Mouse (Mus musculus) G1E-ER4 (cell line): ENCODE measurements around the gene Gbx1. TPM values are rescaled to one million over a fixed set of nuclear protein-coding genes. Genes with fewer than 3 reads are reported as not detected.

ENCODE experiments used
- GATA1 ChIP-seq: IDR thresholded peaks from one replicate; pipeline ENCODE4 v1.8.0; 2012; ENCODE audit warnings: low read length, inconsistent platforms
- polyA plus RNA-seq: library from polyadenylated mRNA; stranded (reverse); fragments of >175 nt; gene quantifications from 2 replicates; pipeline ENCODE4 v1.2.3, GENCODE M21; 2012

The Gbx1 gene
- polyA plus RNA-seq, 1 experiment = 0.01 TPM

DNA sequence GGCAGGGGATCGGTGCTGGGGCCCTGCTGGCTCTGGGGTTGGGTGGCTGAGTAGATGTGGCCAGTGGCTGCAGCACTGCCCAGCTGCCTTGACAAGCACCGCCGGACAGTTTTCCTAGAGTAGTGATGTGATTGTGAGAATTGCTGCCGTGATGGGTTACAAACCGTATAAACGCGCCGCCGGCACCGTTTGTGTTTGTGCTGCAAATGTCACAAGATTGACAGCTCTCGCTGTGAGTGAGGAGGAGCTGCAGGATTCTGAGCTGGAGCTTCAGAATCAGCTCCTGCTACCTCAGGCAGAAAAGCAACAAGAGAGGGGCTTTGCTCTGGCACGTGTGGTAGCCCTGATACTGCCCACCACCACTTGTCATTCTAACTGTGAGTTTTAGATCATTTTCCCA lies 60.2 kb downstream of the Gbx1 start:
- TF ChIP-seq GATA1 = no peak

GRCm38 (mm10) chr5:24455613-24456012 lies 71.4 kb downstream of the Gbx1 start:
- TF ChIP-seq GATA1 = no peak

DNA sequence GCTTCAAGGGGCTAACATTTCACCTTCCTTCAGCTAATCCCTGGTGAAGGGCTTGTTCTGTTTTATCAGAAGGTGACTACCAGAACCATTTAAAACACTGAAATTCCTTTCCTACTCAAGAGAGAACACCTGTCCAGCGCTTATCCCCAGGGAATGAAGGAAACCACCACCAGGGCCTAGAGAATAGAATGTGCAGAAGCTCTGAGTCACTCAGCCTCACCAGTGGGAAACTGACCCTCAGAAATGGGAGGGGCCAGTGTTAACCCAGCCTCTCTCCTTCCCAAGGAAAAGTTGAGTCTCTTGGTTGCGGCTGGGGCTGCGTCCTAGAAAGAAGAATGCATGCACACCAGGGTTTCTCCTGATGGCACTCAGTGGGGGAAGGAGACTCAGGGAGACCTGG lies 71.9 kb downstream of the Gbx1 start:
- TF ChIP-seq GATA1 = no peak

GRCm38 (mm10) chr5:24453985-24454303 lies 73.1 kb downstream of the Gbx1 start:
- TF ChIP-seq GATA1 = no peak

GRCm38 (mm10) chr5:24453283-24453984 lies 73.6 kb downstream of the Gbx1 start:
- TF ChIP-seq GATA1 = no peak

Other genes with a start within 250 kb of the Gbx1 start
- gene Kcnh2, start 175.6 kb downstream of the Gbx1 start, polyA plus RNA-seq = 4.0 and 4.3 TPM in 2 replicates
- gene Nos3, start 162.4 kb downstream of the Gbx1 start, polyA plus RNA-seq = 0.06 and 0.15 TPM in 2 replicates
- 0.17 and 0.25 TPM in 2 replicates for gene Atg9b, start 135.1 kb downstream of the Gbx1 start, polyA plus RNA-seq
- gene Abcb8, start 133.5 kb downstream of the Gbx1 start, polyA plus RNA-seq = 59.9 and 60.9 TPM in 2 replicates
- gene Asic3, start 113.8 kb downstream of the Gbx1 start, polyA plus RNA-seq = 0.08 TPM in 1 of 2 replicates, not detected in the other
- 14.3 and 19.4 TPM in 2 replicates for gene Cdk5, start 103.7 kb downstream of the Gbx1 start, polyA plus RNA-seq
- 22.8 and 24.1 TPM in 2 replicates for gene Slc4a2, start 103.4 kb downstream of the Gbx1 start, polyA plus RNA-seq
- gene Fastk, start 81.9 kb downstream of the Gbx1 start, polyA plus RNA-seq = 287 and 347 TPM in 2 replicates
- 29.5 and 31.2 TPM in 2 replicates for gene Tmub1, start 79.3 kb downstream of the Gbx1 start, polyA plus RNA-seq
- 321 and 334 TPM in 2 replicates for gene Agap3, start 75.0 kb downstream of the Gbx1 start, polyA plus RNA-seq
- gene Asb10, start 13.8 kb upstream of the Gbx1 start, polyA plus RNA-seq = not detected in 2 replicates
- gene 4931409K22Rik, start 29.6 kb upstream of the Gbx1 start, polyA plus RNA-seq = not detected in 2 replicates
- gene Abcf2, start 50.3 kb upstream of the Gbx1 start, polyA plus RNA-seq = 120 and 124 TPM in 2 replicates
- 26.9 and 36.2 TPM in 2 replicates for gene Chpf2, start 59.5 kb upstream of the Gbx1 start, polyA plus RNA-seq
- gene Smarcd3, start 97.2 kb upstream of the Gbx1 start, polyA plus RNA-seq = not detected in 2 replicates
- gene Nub1, start 158.3 kb upstream of the Gbx1 start, polyA plus RNA-seq = 20.1 and 30.2 TPM in 2 replicates
- not detected in 2 replicates for gene Wdr86, start 203.5 kb upstream of the Gbx1 start, polyA plus RNA-seq
- not detected in 2 replicates for gene Crygn, start 230.8 kb upstream of the Gbx1 start, polyA plus RNA-seq